Mouse (Mus musculus) liver, postnatal 0 days (tissue): ENCODE results near the gene Selenof.

ENCODE experiments used
- CTCF ChIP-seq: sonication (generic); IDR thresholded peaks from 2 replicates; pipeline ENCODE4 v1.5.1; 2016; ENCODE audit warnings: antibody characterized with exemption, low read depth
- EP300 ChIP-seq: IDR thresholded peaks from 2 replicates; pipeline ENCODE4 v1.6.1; 2016; ENCODE audit warnings: antibody characterized with exemption, low read depth, mild to moderate bottlenecking

- TF ChIP-seq EP300 (no peak), CTCF (no peak)
Observed at GRCm38 (mm10) chr3:144558274-144558673, 11.8 kb upstream of the Selenof start.
